Mouse (Mus musculus) lung, embryonic 16.5 days (tissue): ENCODE results near the gene Dnah7a. TPM values are rescaled to one million over a fixed set of nuclear protein-coding genes. Genes with fewer than 3 reads are reported as not detected.
A peak's percentile ranks its signal among the peaks of the same experiment; 100 is the strongest.

Source experiments
- ATAC-seq: fragments of 200-750 bp; cut with Nextera tagmentation; 2 replicates; pipeline ENCODE4 v1.8.0; 2017; ENCODE audit warnings: low read depth, mild to moderate bottlenecking, moderate library complexity
- H3K27ac ChIP-seq: fragments of 300-500 bp; sonication (generic); 2 replicates; pipeline ENCODE4 v1.5.1; 2014; ENCODE audit warnings: mild to moderate bottlenecking, control low read depth, low read length
- H3K27me3 ChIP-seq: fragments of 300-500 bp; sonication (generic); 2 replicates; pipeline ENCODE4 v1.6.1; 2014; ENCODE audit warnings: low read depth, low read length, mixed read lengths; ENCODE audit not compliant: control insufficient read depth, insufficient read depth
- H3K36me3 ChIP-seq: fragments of 300-500 bp; sonication (generic); 2 replicates; pipeline ENCODE4 v1.6.1; 2014; ENCODE audit warnings: low read length; ENCODE audit not compliant: control insufficient read depth, insufficient read depth
- H3K4me1 ChIP-seq: fragments of 300-500 bp; sonication (generic); replicated peaks from 2 replicates; pipeline ENCODE4 v1.6.1; 2014; ENCODE audit warnings: low read length, mixed read lengths; ENCODE audit not compliant: control insufficient read depth, insufficient read depth
- H3K4me2 ChIP-seq: fragments of 300-500 bp; sonication (generic); 2 replicates; pipeline ENCODE4 v1.6.1; 2014; ENCODE audit warnings: low read depth, low read length, control low read depth
- H3K4me3 ChIP-seq: fragments of 300-500 bp; sonication (generic); 2 replicates; pipeline ENCODE4 v1.5.1; 2014; ENCODE audit warnings: mild to moderate bottlenecking, low read length, control low read depth
- H3K9ac ChIP-seq: fragments of 300-500 bp; sonication (generic); 2 replicates; pipeline ENCODE4 v1.6.1; 2014; ENCODE audit warnings: low read length, control low read depth
- H3K9me3 ChIP-seq: fragments of 300-500 bp; sonication (generic); 2 replicates; pipeline ENCODE4 v1.6.1; 2016; ENCODE audit warnings: low read length; ENCODE audit not compliant: control insufficient read depth
- WGBS: fragments of 180-500 bp; shearing (Covaris S2); extraction: QIAGEN DNeasy Blood & Tissue Kit; methylation state at CpG from one replicate; pipeline ENCODE4 v1.1.7; 2014; 5-methylcytosine and 5-hydroxymethylcytosine counted together
- microRNA-seq: library from miRNA; unstranded; fragments of <30 nt; microRNA quantifications from one replicate; pipeline ENCODE4, GENCODE M21; 2016
- polyA plus RNA-seq: library from polyadenylated mRNA; unstranded; fragments of >200 nt; fragmentation: Nextera tagmentation; extraction: Ambion mirVana; gene quantifications from 2 replicates; pipeline ENCODE4 v1.2.1, GENCODE M21; 2015

The Dnah7a gene
- polyA plus RNA-seq, 1 experiment from 2014 or later = 1.4 TPM

DNA sequence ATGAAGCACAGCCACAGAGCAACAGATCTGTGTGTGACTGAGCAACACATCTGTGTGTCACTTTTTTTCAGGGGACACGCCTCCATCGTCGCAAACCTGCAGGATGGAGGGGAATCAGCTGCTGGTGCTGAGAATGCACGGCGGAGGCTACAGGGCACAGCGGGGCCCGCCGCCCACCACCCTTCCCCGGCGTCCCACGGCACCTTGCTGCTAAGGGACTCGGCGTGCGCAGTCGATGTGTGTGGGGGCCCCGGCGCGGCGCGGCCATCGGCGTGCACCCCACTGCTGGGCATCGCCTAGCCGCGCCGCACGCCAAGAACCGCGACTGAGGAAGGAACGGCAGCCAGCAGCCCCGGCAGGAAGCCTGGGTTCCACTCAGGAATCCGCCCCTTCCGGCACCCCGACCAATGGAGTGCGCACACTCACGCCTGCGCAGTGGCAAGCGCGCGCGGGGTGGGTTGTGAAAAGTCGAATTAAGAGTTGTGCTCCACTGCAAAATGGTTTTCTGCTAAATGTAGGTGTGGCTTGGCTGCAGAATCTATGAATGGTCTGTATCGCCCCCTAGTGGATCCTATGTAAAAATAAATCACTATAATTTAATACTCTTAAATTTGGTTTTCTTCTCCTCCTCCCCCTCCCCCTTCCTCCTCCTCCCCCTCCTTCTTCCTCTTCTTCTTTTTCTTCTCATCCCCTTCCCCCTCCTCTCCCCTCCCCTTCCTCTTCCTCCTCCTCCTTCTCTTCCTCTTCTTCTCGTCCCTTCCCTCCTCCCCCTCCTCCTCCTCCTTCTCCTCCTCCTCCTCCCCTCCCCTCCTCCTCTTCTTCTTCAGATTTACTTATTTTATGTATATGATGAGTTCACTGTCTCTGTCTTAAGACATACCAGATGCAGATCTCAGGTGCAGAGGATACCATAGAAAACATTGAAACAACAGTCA, 354.0 kb downstream of the Dnah7a start, which contains the start of the genes Asdurf, Gm28551 and Asnsd1:
TSS of gene Asdurf (minus strand) at position 293 of the 935 bp plus-strand sequence.
TSS of gene Gm28551 (minus strand) at position 341 of the 935 bp plus-strand sequence.
TSS of gene Asnsd1 (minus strand) at position 426 of the 935 bp plus-strand sequence.
- Histone ChIP-seq H3K4me2 (peak within 1 kb of the TSS; percentile 60), H3K9ac (peak within 1 kb of the TSS; percentile 97), H3K27me3 (no peaks in the 10 kb centered on the region), H3K9me3 (no peaks in the 10 kb centered on the region), H3K36me3 (peaks cover 10% of the 10 kb centered on the region), H3K27ac (peak within 1 kb of the TSS; percentile 83), H3K4me3 (peak within 1 kb of the TSS; percentile 92), H3K4me1 (peaks cover 6% of the 10 kb centered on the region)
- WGBS = under 1% methylated on average over 43 of the region's 44 CpGs
- peak; percentile 100 for ATAC-seq

Small RNAs within 50 kb of the gene (microRNA-seq; reads per million reads assigned to microRNA genes)
- not detected for gene Gm25240

Other genes with a start within 250 kb of the Dnah7a start
- 16.1 and 18.1 TPM in 2 replicates for gene Stk17b, start 78.4 kb upstream of the Dnah7a start, polyA plus RNA-seq